Mouse (Mus musculus): ENCODE results near the gene Ceacam5. TPM values are rescaled to one million over a fixed set of nuclear protein-coding genes. Genes with fewer than 3 reads are reported as not detected.

The Ceacam5 gene
- polyA plus RNA-seq (2012; rRNA removed) = not detected in 2 replicates

GRCm38 (mm10) chr7:17712938-17713337 lies at the start of gene Ceacam5:
Gene Ceacam5 (plus strand): TSS chr7:17713238.
- H3K4me3 ChIP-seq (ENCODE audit: insufficient read depth, low read length) = no peak within 1 kb of the TSS
- TF ChIP-seq CTCF (IDR thresholded peaks at IDR 0.05; ENCODE audit: extremely low read depth, insufficient read depth, low read length) (no peak), POLR2A (IDR thresholded peaks at IDR 0.05; ENCODE audit: extremely low read depth, insufficient read depth, low read length) (no peak)
- no peak within 1 kb of the TSS for H3K27ac ChIP-seq (ENCODE audit: insufficient read depth, low read length)
- no peaks in the 10 kb centered on the region for H3K4me1 ChIP-seq (ENCODE audit: control insufficient read depth, insufficient read depth, low read length)

Other genes starting within 250 kb of the Ceacam5 start
- gene Ceacam14, start 99.4 kb downstream of the Ceacam5 start, polyA plus RNA-seq (2012; rRNA removed) = not detected in 2 replicates
- gene Gm5155, start 158.5 kb downstream of the Ceacam5 start, polyA plus RNA-seq (2012; rRNA removed) = not detected in 2 replicates